Mouse (Mus musculus) heart, adult 11 months (tissue): ENCODE results near the gene Hsd11b1.

ENCODE experiments used
- DNase-seq: peaks from one replicate; pipeline ENCODE4 v3.0.0; 2022

The Hsd11b1 gene

DNA sequence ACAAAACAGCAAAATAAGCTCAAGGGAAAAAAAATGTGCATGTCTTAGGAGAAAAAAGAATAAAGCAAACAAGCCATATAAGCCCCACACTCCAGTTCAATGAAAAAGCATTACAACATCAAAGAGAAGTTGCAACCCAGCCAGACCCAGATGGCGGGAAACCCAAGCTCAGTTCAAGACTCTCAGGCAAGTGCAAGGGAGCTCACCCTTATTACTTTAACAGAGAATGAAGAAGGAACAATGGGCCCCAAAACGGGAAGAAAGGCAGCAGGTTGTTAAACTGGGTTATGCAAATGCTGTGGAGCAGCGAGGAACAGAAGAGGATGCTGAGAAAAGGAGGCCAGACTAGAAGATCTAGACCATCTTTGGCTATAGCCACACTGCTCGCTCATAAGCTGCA lies 21.0 kb downstream of the Hsd11b1 start:
- DNase-seq: peak; percentile 91

DNA sequence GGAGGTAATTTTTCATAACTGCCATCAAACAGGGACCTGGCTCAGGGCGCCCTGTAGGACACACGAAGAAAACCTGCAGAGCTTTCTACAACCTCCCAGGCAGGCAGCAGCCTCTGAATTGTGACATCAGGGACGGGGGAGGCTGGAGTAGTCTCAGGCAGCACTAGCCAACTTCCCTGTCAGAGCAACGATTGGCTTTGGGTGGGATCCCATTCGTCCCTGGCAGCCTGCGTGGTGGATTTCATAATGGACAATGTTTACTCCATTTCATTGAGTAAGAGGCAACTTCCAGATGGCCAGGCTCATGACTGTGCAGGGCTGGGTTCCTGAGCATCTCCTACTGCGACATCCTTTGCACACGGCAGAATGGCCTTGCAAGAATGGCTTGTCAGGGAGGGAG lies 21.6 kb downstream of the Hsd11b1 start:
- peak; percentile 99 for DNase-seq

DNA sequence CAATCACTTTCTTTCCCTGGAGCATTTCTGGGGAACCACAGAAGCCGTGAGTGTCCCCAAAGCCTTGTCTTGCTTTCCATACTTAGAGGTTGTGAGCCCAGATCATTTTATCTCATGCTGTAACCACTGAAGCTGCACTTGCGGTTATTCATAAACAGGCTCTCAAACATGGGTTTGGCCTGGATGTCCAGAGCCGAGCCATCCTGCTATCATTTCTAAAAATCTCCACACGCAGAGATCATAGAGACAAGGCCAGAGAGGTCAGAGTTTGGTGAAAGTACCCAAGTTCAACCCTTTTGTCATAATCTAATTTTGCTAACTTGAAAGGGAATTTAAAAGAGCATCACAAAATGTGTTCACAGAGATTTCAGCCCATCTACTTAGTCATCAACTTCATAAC lies 22.4 kb downstream of the Hsd11b1 start:
- no peak for DNase-seq

- no peak for DNase-seq
Measured at GRCm38 (mm10) chr1:193238426-193238825, 25.4 kb downstream of the Hsd11b1 start.

DNA sequence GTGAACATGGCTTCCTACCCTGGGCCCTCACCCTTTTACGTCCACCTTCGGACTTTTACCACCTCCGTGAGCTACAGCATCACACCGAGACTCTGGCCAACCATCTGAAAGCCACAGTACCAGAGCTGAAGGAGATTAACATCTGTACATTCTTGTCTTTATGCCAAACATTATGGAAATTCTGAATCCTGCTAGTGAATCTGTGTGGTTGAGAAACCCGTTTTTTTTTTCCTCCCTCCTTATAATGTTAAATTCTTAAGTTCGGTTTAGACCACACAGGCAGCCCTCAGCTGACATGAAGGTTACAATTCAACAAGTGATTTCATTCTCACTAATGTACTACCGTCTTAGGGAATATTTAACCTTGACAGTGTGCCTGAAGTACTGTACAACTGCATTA lies 28.9 kb downstream of the Hsd11b1 start:
- DNase-seq: no peak

GRCm38 (mm10) chr1:193234130-193234645 lies 29.7 kb downstream of the Hsd11b1 start:
- DNase-seq: no peak

DNA sequence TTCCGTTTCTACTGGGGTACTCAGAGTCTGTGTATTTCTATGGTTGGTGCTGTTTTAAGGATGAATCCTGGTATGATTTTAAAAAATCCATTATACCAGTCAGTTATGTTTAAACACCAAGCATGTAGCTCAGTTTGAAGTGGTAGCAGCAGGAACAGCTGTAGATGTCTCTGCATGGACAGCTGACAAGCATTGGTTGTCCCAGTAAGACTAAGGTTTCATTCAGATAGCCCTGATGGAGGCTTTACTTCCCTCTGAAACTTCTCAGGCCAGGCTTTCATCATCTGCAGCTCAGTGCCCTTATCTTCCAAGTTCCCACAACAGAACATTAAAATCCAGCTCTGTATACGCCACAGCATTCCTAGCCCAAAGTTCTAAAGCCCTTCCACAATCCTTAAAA lies 31.1 kb downstream of the Hsd11b1 start:
- DNase-seq: no peak

DNA sequence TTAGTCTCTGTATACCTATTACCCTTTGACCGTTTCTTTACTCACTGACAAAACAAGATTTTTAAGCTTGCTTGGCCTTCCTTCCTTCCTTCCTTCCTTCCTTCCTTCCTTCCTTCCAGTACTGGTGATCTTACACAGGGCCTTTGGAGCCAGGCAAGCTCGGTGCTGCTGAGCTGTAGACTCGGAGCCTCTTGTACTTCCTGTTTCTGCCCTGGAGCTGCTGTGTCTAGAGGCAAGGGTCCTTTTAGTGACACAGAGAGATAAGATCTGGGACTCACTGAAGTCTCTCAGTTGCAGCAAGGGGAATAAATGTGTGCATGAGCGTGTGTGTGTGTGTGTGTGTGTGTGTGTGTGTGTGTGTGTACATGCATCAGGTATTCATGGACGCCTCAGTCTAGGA lies 32.9 kb downstream of the Hsd11b1 start:
- no peak for DNase-seq

DNA sequence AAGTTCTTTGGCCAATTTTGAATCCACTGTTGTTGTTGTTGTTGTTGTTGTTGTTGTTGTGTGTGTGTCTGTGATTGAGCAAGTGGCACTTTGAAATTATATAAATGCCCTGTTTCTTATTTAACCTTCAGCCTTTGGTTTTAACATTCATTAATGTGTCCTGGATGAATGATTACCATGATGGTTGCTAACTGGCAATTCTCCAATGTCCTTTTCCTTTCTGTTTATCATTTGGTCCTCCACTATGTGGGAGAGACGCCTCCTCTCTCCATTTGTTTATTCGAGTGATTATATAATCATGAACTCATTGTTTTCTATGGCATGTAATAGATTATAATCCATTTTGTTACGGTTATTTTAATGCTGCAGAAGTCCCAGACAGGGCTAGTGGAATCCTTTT lies 33.3 kb downstream of the Hsd11b1 start:
- DNase-seq: no peak

- DNase-seq: no peak
Measured at GRCm38 (mm10) chr1:193229570-193229969, 34.3 kb downstream of the Hsd11b1 start.

- no peak for DNase-seq
Measured at GRCm38 (mm10) chr1:193227537-193227936, 36.3 kb downstream of the Hsd11b1 start.

DNA sequence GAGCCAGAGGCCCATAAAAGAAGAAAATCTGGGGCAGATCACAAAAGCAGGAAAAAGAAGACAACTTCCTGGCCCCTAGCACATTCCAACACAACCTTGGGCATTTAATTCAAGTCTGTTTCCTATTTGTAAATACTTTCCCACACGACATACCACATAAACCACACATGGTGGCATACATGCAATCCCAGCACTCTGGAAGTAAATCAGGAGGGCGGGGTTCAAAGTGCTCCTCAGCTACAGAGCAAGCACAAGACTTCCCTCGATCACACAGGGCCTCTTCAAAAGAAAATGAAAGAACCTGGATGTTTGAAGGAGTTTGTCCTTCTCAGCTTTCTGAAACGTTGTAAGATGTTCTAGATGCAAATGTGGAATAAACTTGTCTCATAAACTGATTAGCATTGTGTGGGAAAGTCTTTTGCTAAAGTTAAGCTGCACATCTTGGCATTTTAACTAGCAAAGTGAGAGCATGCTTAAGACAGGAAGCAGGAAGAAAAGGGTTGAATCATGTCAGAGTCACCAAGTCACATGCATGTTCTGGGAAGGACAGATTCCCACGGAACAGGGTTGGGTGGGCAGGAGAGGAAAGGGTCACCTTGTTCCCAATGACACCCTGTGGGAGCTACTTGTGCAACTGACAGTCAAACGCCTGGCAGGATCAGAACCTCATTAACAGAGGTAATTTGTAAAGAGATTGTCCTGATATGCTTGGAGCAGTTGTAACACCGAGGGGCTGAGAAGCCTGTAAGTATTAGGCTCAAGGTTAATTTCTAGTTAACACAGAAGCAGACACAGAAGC lies 37.0 kb downstream of the Hsd11b1 start:
- peak; percentile 89 for DNase-seq

DNA sequence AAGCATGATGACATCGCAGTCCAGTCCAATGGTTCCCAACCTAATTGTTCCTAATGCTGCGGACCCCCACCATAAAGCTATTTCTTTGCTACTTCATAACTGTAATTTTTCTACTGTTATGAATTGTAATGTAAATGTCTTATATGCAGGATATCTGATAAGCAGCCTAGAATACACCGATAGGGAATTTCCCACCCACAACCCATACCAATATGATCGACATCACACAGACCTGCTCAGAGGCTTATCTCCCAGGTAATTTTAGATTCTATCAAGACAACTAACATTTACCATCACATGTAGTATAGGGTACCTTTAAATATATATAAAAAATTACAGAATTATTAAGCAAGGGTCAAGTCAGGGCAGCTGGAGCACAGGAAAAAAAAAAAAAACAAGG lies 37.8 kb downstream of the Hsd11b1 start:
- DNase-seq: no peak

DNA sequence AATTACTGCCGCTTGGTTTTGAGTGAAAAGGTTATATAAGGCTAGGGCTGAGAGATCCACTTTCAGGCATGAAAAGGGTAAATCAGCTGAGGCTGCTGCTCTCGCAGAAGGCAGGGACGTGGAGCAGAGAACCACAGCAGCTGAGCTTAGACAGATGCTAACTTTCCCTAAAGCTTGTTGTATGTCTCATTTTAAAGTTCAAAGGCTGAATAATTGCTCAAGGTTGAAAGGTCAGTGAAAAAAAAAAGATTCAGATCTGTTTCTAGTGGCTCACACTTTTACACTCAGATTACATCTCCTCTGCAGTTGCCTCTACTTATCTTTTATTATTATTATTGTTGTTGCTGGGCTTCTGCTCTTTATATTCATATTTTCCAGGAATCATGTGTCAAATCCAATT lies 38.3 kb downstream of the Hsd11b1 start:
- no peak for DNase-seq

DNA sequence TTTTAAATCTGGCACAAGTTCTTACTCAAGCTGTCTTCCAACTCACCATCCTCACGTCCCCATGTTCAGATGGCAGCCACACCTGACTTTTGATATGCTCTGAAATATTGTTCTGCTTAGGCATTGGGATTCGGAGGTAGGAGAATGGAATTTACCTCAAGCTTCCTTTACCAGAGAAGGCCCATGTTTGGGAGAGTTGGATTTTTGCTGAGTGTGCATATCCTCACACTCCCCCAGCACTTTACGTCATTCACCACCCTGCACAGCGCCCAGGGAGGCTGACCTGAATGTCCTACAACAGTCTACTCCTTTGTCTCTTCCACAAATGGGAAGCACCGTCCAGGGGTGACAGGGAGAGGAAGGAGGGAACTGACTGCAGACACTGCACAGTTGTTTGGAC lies 43.5 kb downstream of the Hsd11b1 start:
- no peak for DNase-seq

GRCm38 (mm10) chr1:193216000-193216399 lies 47.9 kb downstream of the Hsd11b1 start:
- peak; percentile 53 for DNase-seq

DNA sequence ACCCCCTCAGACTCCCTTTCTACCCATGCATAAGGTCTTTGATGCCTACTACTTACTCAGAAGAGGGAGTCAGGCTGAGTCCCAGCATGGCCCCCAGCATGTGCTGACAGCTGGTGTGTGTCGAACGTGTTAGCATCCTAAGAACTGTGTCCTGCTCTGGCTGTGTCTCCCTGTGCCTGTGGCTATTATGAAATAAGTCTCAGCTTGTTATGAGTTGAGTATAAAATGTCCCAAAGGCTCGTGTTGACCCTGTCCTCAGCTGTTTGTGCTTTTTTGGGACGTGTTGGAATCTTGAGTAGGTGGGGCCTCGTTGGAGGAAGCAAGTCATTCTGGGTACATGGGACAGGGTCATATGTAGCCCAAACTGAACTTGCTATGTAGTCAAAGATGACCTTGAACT lies 49.8 kb downstream of the Hsd11b1 start:
- peak; percentile 92 for DNase-seq

DNA sequence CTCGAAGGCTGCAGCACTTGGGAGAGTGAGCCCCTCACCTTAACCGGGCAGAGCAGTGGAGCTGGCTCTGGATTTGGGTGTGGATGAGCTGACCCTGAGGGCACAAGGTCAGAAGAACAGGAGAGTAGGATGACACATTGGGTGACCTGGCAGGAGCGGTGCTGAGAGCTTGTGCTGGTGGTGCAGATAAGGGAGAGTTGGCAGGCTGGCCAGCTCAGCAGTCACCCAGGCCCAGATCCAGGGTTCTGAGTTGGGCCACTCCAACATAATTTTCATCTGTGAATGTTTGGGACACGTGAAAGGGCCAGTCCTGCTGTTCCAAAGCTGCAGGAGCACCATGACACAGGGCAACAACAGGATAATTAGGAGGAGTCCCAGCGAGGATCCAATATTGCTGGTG lies 52.5 kb downstream of the Hsd11b1 start:
- peak; percentile 96 for DNase-seq

GRCm38 (mm10) chr1:193208178-193208577 lies 55.7 kb downstream of the Hsd11b1 start:
- DNase-seq: peak; percentile 91

GRCm38 (mm10) chr1:193207503-193207902 lies 56.4 kb downstream of the Hsd11b1 start, which contains the start of gene Lamb3:
TSS of gene Lamb3 (plus strand) at chr1:193207699.
- DNase-seq: no peak

DNA sequence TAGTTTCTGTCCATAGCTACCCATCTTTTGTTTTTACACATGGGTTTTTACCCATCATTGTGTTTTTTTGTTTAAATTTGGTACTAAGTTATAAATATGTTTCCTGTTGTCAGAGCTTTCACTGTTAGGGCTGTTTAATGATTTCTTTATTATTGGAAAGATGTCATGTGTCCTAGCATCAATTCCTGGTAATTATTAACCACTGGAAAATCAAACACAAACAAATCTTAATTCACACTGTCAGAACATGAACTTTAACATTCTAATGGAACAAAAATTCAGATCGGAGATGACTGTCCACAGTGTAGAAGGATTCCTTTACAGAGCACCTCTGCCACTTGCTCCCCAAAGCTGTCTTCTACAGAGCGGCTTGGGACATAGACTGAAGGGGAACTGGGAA lies 58.4 kb downstream of the Hsd11b1 start:
- DNase-seq: no peak

DNA sequence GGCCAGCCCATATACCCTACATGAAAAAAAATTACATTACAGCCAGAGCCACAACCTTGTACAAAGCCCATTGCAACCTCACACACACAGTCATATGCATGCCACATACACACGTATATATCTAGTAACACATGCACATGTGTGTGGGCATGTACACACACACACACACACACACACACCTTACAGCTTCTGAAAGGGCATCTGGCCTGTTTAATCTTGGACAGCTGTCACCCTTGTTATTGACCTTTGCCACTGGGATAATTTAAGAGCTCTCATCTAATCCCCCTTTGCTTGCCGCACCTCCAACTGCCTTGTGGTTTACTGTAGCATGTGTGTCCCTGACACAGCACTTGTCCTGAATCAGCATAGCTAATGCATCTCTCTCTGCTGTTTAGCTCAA lies 60.1 kb downstream of the Hsd11b1 start:
- DNase-seq: no peak

GRCm38 (mm10) chr1:193201383-193201778 lies 62.5 kb downstream of the Hsd11b1 start, which contains the start of gene Traf3ip3:
TSS of gene Traf3ip3 (minus strand) at chr1:193201703.
- DNase-seq: peak; percentile 95

- DNase-seq: no peak
Measured at GRCm38 (mm10) chr1:193200640-193201382, 63.1 kb downstream of the Hsd11b1 start.
